Mouse (Mus musculus) liver, embryonic 12.5 days (tissue): ENCODE results near the gene Sox5. TPM values are rescaled to one million over a fixed set of nuclear protein-coding genes. Genes with fewer than 3 reads are reported as not detected.

Experiments
- ATAC-seq: fragments of 200-750 bp; cut with Nextera tagmentation; 2 replicates; pipeline ENCODE4 v1.8.0; 2017; ENCODE audit warnings: moderate number of reproducible peaks, mild to moderate bottlenecking, moderate library complexity
- H3K27ac ChIP-seq: fragments of 300-500 bp; sonication (generic); 2 replicates; pipeline ENCODE4 v1.5.1; 2016; ENCODE audit warnings: mild to moderate bottlenecking
- H3K27me3 ChIP-seq: fragments of 300-500 bp; sonication (generic); replicated peaks from 2 replicates; pipeline ENCODE4 v1.6.1; 2016; ENCODE audit warnings: mild to moderate bottlenecking, moderate library complexity
- H3K36me3 ChIP-seq: fragments of 300-500 bp; sonication (generic); 2 replicates; pipeline ENCODE4 v1.6.1; 2016; ENCODE audit warnings: mild to moderate bottlenecking, moderate library complexity
- H3K4me1 ChIP-seq: fragments of 300-500 bp; sonication (generic); 2 replicates; pipeline ENCODE4 v1.6.1; 2016
- H3K4me2 ChIP-seq: fragments of 300-500 bp; sonication (generic); 2 replicates; pipeline ENCODE4 v1.6.1; 2016; ENCODE audit warnings: mild to moderate bottlenecking, moderate library complexity
- H3K4me3 ChIP-seq: fragments of 300-500 bp; sonication (generic); 2 replicates; pipeline ENCODE4 v1.5.1; 2016; ENCODE audit warnings: mild to moderate bottlenecking, moderate library complexity
- H3K9ac ChIP-seq: fragments of 300-500 bp; sonication (generic); 2 replicates; pipeline ENCODE4 v1.6.1; 2016; ENCODE audit warnings: mild to moderate bottlenecking, moderate library complexity
- H3K9me3 ChIP-seq: fragments of 300-500 bp; sonication (generic); replicated peaks from 2 replicates; pipeline ENCODE4 v1.6.1; 2016; ENCODE audit warnings: mild to moderate bottlenecking, moderate library complexity
- WGBS: fragments of 180-500 bp; shearing (Covaris S2); methylation state at CpG from one replicate; pipeline ENCODE4 v1.1.7; 2016; ENCODE audit not compliant: insufficient replicate concordance; 5-methylcytosine and 5-hydroxymethylcytosine counted together
- polyA plus RNA-seq: library from polyadenylated mRNA; unstranded; fragments of >200 nt; fragmentation: Nextera tagmentation; extraction: Ambion mirVana; gene quantifications from 2 replicates; pipeline ENCODE4 v1.2.1, GENCODE M21; 2016

Sox5 gene
- polyA plus RNA-seq, 1 experiment from 2014 or later = 6.2 TPM

GRCm38 (mm10) chr6:143923146-143923545 lies 858.6 kb downstream of the Sox5 start:
- Histone ChIP-seq H3K9me3 (no peaks in the 10 kb centered on the region), H3K36me3 (no peaks in the 10 kb centered on the region), H3K27me3 (no peaks in the 10 kb centered on the region), H3K4me2 (no peak overlapping the region), H3K4me3 (no peak overlapping the region), H3K9ac (no peak overlapping the region), H3K4me1 (no peaks in the 10 kb centered on the region), H3K27ac (no peak overlapping the region)
- no peak for ATAC-seq
- 69% methylated on average over 6 of the region's 6 CpGs for WGBS

DNA sequence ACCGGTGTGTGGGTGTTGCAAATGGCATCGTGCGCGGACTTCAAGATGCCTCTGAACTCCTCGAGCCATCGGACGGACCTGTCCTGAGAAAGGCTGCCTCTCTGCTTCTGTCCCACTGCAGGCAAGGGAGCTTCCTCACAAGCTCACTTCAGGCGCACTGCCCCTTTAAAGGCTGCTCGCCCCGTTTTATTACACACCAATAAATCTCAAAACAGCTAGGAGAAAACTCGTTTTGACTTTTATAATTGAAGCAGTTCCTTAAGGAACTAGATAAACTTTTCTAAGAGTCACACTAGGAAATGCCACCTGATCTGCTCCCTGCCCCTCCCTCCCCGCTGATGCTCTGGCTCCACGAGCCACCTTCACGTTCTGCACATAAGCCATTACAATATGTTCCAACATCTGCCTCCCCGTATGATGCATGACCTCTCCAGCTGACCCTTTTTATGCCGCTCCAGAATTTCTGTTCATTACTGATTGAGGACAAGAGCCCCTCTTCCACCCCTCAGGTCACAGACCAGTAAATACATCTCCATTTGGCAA lies 863.3 kb downstream of the Sox5 start:
- H3K36me3 ChIP-seq = no peaks in the 10 kb centered on the region

DNA sequence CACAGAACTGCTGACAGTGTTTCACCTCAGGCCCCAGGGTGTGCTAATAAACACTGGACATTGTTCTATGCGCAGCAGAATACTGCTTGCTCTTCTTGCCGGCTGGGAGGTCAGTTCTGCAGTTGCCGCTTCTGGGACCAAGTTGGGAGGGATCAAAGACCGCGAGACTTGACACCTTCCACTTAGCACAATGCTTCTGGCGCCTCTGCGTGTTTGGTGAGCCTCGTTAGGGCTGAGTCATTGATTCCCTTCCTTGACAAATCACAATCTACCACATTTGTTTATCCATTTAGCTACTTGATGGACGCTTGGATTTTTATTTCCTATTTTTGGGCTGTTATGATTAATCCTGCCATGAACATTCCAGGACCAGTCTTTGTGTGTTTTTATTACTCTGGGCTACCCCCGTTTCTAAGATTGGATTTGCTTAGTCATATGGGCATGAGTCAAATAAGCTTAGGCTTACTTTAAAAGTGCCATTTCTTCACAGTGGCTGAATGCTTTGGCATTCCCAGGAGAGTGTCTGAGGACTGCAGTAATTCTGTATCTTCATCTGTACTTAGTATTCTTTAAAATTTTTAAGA lies 865.5 kb downstream of the Sox5 start:
- Histone ChIP-seq H3K9ac (no peak overlapping the region), H3K27me3 (no peaks in the 10 kb centered on the region), H3K4me1 (no peaks in the 10 kb centered on the region), H3K27ac (no peak overlapping the region), H3K4me2 (no peak overlapping the region), H3K9me3 (no peaks in the 10 kb centered on the region), H3K36me3 (no peaks in the 10 kb centered on the region), H3K4me3 (no peak overlapping the region)
- 0 out of 2 replicates have a peak, but pooled peaks have one; percentile 10 for ATAC-seq
- 69% methylated on average over 10 of the region's 10 CpGs for WGBS

More for the DNA sequence above, 863.3 kb downstream of the Sox5 start:
- no peak overlapping the region for H3K4me3 ChIP-seq
- WGBS = 76% methylated on average over 16 of the region's 16 CpGs
- H3K27ac ChIP-seq = no peak overlapping the region
- ATAC-seq = no peak
- no peaks in the 10 kb centered on the region for H3K9me3 ChIP-seq
- H3K9ac ChIP-seq = no peak overlapping the region
- H3K27me3 ChIP-seq = no peaks in the 10 kb centered on the region
- no peak overlapping the region for H3K4me2 ChIP-seq
- no peaks in the 10 kb centered on the region for H3K4me1 ChIP-seq

DNA sequence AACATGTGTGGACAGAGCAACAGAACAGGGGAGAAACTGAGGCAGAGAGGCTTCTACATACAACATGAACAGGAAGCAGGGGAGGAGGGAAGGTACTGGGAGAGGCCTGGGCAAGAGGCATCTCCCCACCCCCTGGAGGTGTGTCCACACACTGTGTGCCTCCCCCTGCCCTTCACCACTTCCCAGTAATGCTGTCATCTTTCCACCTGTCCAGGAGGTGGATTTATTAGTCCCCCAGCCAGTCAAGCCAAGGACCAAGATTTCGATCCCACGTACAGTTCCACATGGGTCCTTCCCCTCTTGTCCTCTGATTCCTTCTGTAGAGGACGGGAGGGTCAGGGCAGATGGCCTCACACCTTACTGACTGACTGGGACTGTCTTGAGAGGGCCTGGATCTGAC lies 866.1 kb downstream of the Sox5 start:
- no peaks in the 10 kb centered on the region for H3K4me1 ChIP-seq
- 87% methylated on average over 3 of the region's 3 CpGs for WGBS
- no peak overlapping the region for H3K27ac ChIP-seq
- H3K9me3 ChIP-seq = no peaks in the 10 kb centered on the region
- no peak overlapping the region for H3K4me2 ChIP-seq
- no peak overlapping the region for H3K9ac ChIP-seq
- no peaks in the 10 kb centered on the region for H3K27me3 ChIP-seq
- H3K4me3 ChIP-seq = no peak overlapping the region
- H3K36me3 ChIP-seq = no peaks in the 10 kb centered on the region
- peak; percentile 15; the same call in 1 of the 2 replicates for ATAC-seq

DNA sequence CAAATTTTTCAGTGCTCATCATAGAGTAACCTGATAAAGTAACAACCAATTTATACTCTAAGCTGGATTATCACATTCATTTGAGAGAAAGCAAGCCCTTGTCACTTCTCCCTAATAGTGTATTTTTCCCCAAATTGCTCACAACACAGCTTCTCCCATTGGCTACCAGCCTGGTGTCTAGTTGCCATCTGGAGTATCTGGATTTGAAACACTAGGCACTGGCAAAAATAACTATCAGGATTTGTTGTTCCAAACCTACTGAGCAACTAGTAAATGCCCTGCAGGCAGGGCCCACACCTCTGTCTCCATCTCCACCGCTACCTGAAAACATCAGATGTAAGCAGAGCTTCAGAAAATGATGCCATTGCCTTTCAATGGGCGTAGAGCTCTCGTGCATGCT lies 869.5 kb downstream of the Sox5 start:
- no peak for ATAC-seq
- WGBS = 68% methylated on average over 3 of the region's 3 CpGs
- no peak overlapping the region for H3K4me2 ChIP-seq
- H3K9ac ChIP-seq = no peak overlapping the region
- H3K27ac ChIP-seq = no peak overlapping the region
- H3K27me3 ChIP-seq = no peaks in the 10 kb centered on the region
- H3K4me3 ChIP-seq = no peak overlapping the region
- H3K9me3 ChIP-seq = no peaks in the 10 kb centered on the region
- H3K36me3 ChIP-seq = no peaks in the 10 kb centered on the region
- no peaks in the 10 kb centered on the region for H3K4me1 ChIP-seq

DNA sequence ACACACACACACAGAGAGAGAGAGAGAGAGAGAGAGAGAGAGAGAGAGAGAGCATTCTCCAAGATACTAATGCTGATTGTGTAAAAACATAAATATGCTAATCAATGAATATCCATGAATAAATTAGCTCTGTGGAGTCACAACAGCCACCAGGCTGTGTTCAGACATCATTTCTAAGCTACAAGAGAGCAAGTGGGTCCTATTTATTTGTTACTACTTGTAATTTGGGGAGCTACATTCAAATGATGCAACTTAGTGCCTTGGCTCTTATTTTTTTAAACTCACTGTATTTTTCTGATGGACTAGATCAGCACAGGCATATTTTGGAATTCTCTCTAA lies 877.1 kb downstream of the Sox5 start:
- Histone ChIP-seq H3K27ac (no peak overlapping the region), H3K9me3 (no peaks in the 10 kb centered on the region), H3K36me3 (no peaks in the 10 kb centered on the region), H3K9ac (no peak overlapping the region), H3K4me1 (no peaks in the 10 kb centered on the region), H3K4me2 (no peak overlapping the region), H3K4me3 (no peak overlapping the region), H3K27me3 (no peaks in the 10 kb centered on the region)
- ATAC-seq = no peak

- no peak overlapping the region for H3K9ac ChIP-seq
- no peak overlapping the region for H3K4me3 ChIP-seq
- no peak overlapping the region for H3K27ac ChIP-seq
- H3K36me3 ChIP-seq = no peaks in the 10 kb centered on the region
- H3K27me3 ChIP-seq = no peaks in the 10 kb centered on the region
- no peaks in the 10 kb centered on the region for H3K9me3 ChIP-seq
- 67% methylated on average over 10 of the region's 10 CpGs for WGBS
- no peak overlapping the region for H3K4me2 ChIP-seq
- no peaks in the 10 kb centered on the region for H3K4me1 ChIP-seq
- ATAC-seq = no peak
Measured at GRCm38 (mm10) chr6:143903981-143904692, 877.6 kb downstream of the Sox5 start.

DNA sequence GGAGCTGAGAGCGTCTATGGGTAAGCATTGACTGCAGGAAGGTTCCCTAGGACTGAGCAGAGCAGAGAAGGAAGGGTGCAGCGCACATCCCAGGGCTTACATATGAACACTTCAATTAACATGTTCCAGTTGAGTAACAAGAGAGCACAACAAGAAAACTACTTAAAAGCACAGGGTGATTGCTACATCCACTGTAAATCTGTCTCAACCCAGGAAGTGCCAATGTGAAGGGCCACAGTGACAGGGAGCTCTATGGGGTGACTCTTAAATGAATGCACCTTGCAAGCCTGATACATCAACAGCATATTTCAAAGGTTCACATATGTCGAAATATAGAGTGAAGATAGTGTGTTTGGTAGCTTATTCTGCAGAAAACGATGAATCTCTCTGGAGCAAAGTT lies 880.9 kb downstream of the Sox5 start:
- no peak overlapping the region for H3K4me2 ChIP-seq
- ATAC-seq = no peak
- H3K4me1 ChIP-seq = no peaks in the 10 kb centered on the region
- no peak overlapping the region for H3K9ac ChIP-seq
- no peak overlapping the region for H3K4me3 ChIP-seq
- no peaks in the 10 kb centered on the region for H3K27me3 ChIP-seq
- WGBS = 76% methylated on average over 4 of the region's 4 CpGs
- no peaks in the 10 kb centered on the region for H3K9me3 ChIP-seq
- no peaks in the 10 kb centered on the region for H3K36me3 ChIP-seq
- H3K27ac ChIP-seq = no peak overlapping the region

DNA sequence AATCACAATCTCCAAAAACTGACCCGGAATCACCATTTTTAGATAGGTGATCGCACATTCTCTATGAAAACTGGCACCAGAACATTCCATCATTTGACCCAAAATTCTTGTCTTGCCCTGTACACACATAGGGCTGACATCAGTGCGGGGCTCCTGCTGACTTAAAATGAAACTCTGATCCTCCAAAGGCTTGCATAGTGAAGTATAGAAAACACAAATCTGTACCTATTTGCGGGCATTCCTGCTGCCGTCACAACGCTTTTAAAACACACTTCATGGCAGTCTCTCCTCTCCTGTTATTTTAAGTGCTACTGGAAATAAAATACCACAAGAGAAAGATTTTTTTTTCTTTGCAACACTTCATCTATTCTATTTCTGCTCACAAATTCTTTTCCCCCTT lies 886.7 kb downstream of the Sox5 start:
- WGBS = 83% methylated on average over 6 of the region's 6 CpGs
- no peaks in the 10 kb centered on the region for H3K4me1 ChIP-seq
- H3K9me3 ChIP-seq = no peaks in the 10 kb centered on the region
- no peak overlapping the region for H3K9ac ChIP-seq
- no peak for ATAC-seq
- H3K4me3 ChIP-seq = no peak overlapping the region
- H3K36me3 ChIP-seq = no peaks in the 10 kb centered on the region
- H3K27me3 ChIP-seq = no peaks in the 10 kb centered on the region
- H3K27ac ChIP-seq = no peak overlapping the region
- H3K4me2 ChIP-seq = no peak overlapping the region

DNA sequence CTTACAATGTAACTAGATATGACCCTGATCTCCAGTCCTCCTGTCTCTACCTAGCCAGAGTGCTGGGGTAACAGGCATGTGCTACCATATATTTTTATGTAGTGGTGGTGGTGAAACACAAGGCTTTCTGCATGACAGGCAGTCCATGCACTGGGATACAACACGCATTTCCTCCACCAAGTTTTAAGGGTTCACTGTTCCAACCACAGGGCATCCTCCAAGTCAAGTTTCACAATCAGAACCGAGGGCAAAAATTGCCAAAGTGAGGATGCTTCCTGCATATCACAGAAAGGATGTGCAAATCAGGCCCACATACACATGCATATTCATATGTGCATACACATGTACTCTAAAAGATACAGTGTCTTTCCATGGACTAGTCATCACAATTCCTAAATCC lies 888.9 kb downstream of the Sox5 start:
- WGBS = 68% methylated on average over 2 of the region's 2 CpGs

GRCm38 (mm10) chr6:143888556-143888955 lies 893.2 kb downstream of the Sox5 start:
- Histone ChIP-seq H3K27ac (no peak overlapping the region), H3K4me3 (no peak overlapping the region), H3K9me3 (no peaks in the 10 kb centered on the region), H3K4me1 (no peaks in the 10 kb centered on the region), H3K36me3 (no peaks in the 10 kb centered on the region), H3K4me2 (no peak overlapping the region), H3K27me3 (no peaks in the 10 kb centered on the region), H3K9ac (no peak overlapping the region)
- ATAC-seq = no peak
- 69% methylated on average over 7 of the region's 7 CpGs for WGBS

More for the DNA sequence above, 888.9 kb downstream of the Sox5 start:
- Histone ChIP-seq H3K4me2 (no peak overlapping the region), H3K4me1 (no peaks in the 10 kb centered on the region), H3K4me3 (no peak overlapping the region), H3K9me3 (no peaks in the 10 kb centered on the region), H3K9ac (no peak overlapping the region), H3K27me3 (no peaks in the 10 kb centered on the region), H3K27ac (no peak overlapping the region), H3K36me3 (no peaks in the 10 kb centered on the region)
- ATAC-seq = no peak

DNA sequence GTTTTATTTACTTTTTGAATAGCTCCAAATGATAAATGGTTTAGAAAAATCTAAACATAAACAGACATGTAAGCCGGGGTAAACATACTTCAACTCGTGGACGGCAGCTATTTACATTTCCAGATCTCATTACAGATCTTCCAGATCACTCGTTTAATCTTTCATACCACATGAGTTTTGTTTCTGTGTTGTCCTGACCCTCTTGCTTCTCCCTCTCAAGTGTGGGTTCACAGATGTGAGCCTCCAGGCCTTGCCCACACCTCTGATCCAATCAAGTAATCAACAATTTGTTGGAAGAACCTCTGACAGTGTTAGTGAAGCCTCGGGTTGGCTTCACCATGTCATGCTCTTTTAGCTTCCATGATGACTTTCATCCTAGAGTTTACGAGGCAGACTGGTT lies 903.3 kb downstream of the Sox5 start:
- Histone ChIP-seq H3K9ac (no peak overlapping the region), H3K27me3 (no peaks in the 10 kb centered on the region), H3K27ac (no peak overlapping the region), H3K4me1 (no peaks in the 10 kb centered on the region), H3K9me3 (no peaks in the 10 kb centered on the region), H3K4me2 (no peak overlapping the region), H3K36me3 (no peaks in the 10 kb centered on the region), H3K4me3 (no peak overlapping the region)
- 74% methylated on average over 6 of the region's 6 CpGs for WGBS
- ATAC-seq = no peak
